Mouse (Mus musculus): ENCODE results near the gene Sh3bp5l. TPM values are rescaled to one million over a fixed set of nuclear protein-coding genes. Genes with fewer than 3 reads are reported as not detected.

Gene Sh3bp5l
- polyA plus RNA-seq, 1 experiment from 2014 or later: 13.2 TPM

- Histone ChIP-seq H3K4me3 (ENCODE audit: low read depth, low read length) (no peak overlapping the region), H3K9me3 (ENCODE audit: control insufficient read depth) (no peaks in the 10 kb centered on the region), H3K9ac (ENCODE audit: low read depth, low read length) (no peak overlapping the region), H3K27ac (ENCODE audit: low read depth, low read length) (no peak overlapping the region), H3K27me3 (replicated peaks; ENCODE audit: control insufficient read depth, insufficient read depth, low read length) (no peaks in the 10 kb centered on the region), H3K4me1 (replicated peaks; ENCODE audit: control insufficient read depth, insufficient read depth, low read length) (no peaks in the 10 kb centered on the region), H3K36me3 (ENCODE audit: control insufficient read depth, insufficient read depth) (peaks cover 44% of the 10 kb centered on the region), H3K4me2 (replicated peaks; ENCODE audit: low read depth) (no peak overlapping the region)
- no peak for ATAC-seq
- 76% methylated on average over 28 of the region's 28 CpGs for WGBS
- TF ChIP-seq CTCF (IDR thresholded peaks at IDR 0.05; ENCODE audit: low read depth): no peak
Observed at GRCm38 (mm10) chr11:58316768-58317390, 13.6 kb upstream of the Sh3bp5l start.

- Histone ChIP-seq H3K36me3 (ENCODE audit: control insufficient read depth, insufficient read depth) (peaks cover 24% of the 10 kb centered on the region), H3K4me3 (ENCODE audit: low read depth, low read length) (peak overlapping the region; percentile 84), H3K9ac (ENCODE audit: low read depth, low read length) (peak overlapping the region; percentile 64), H3K27ac (ENCODE audit: low read depth, low read length) (peak overlapping the region; percentile 93), H3K4me1 (replicated peaks; ENCODE audit: control insufficient read depth, insufficient read depth, low read length) (0 out of 2 replicates have a peak, but pooled peaks cover 3% of the 10 kb centered on the region), H3K27me3 (replicated peaks; ENCODE audit: control insufficient read depth, insufficient read depth, low read length) (no peaks in the 10 kb centered on the region), H3K9me3 (ENCODE audit: control insufficient read depth) (no peaks in the 10 kb centered on the region), H3K4me2 (replicated peaks; ENCODE audit: low read depth) (peak overlapping the region; percentile 89)
- WGBS: under 1% methylated on average over 63 of the region's 63 CpGs
- peak; percentile 99 for ATAC-seq
- peak; percentile 17; the same call in 1 of the 2 replicates for TF ChIP-seq CTCF (IDR thresholded peaks at IDR 0.05; ENCODE audit: low read depth)
Observed at GRCm38 (mm10) chr11:58322824-58323569, 7.5 kb upstream of the Sh3bp5l start.

- Histone ChIP-seq H3K36me3 (ENCODE audit: control insufficient read depth, insufficient read depth) (peaks cover 16% of the 10 kb centered on the region), H3K4me3 (ENCODE audit: low read depth, low read length) (peak overlapping the region; percentile 84), H3K4me2 (replicated peaks; ENCODE audit: low read depth) (peak overlapping the region; percentile 89), H3K4me1 (replicated peaks; ENCODE audit: control insufficient read depth, insufficient read depth, low read length) (0 out of 2 replicates have a peak, but pooled peaks cover 3% of the 10 kb centered on the region), H3K9ac (ENCODE audit: low read depth, low read length) (peak overlapping the region; percentile 64), H3K27ac (ENCODE audit: low read depth, low read length) (peak overlapping the region; percentile 93), H3K27me3 (replicated peaks; ENCODE audit: control insufficient read depth, insufficient read depth, low read length) (no peaks in the 10 kb centered on the region), H3K9me3 (ENCODE audit: control insufficient read depth) (no peaks in the 10 kb centered on the region)
- ATAC-seq: 0 out of 2 replicates have a peak, but pooled peaks have one; percentile 1
- WGBS: 9% methylated on average over 24 of the region's 24 CpGs
- 0 out of 2 replicates have a peak, but pooled peaks have one; percentile 8 for TF ChIP-seq CTCF (IDR thresholded peaks at IDR 0.05; ENCODE audit: low read depth)
Observed at GRCm38 (mm10) chr11:58323570-58324340, 6.8 kb upstream of the Sh3bp5l start.

GRCm38 (mm10) chr11:58324614-58325229 is 5.8 kb upstream of the Sh3bp5l start:
- Histone ChIP-seq H3K4me2 (replicated peaks; ENCODE audit: low read depth) (no peak overlapping the region), H3K9ac (ENCODE audit: low read depth, low read length) (no peak overlapping the region), H3K27ac (ENCODE audit: low read depth, low read length) (no peak overlapping the region), H3K36me3 (ENCODE audit: control insufficient read depth, insufficient read depth) (peaks cover 7% of the 10 kb centered on the region), H3K9me3 (ENCODE audit: control insufficient read depth) (no peaks in the 10 kb centered on the region), H3K27me3 (replicated peaks; ENCODE audit: control insufficient read depth, insufficient read depth, low read length) (no peaks in the 10 kb centered on the region), H3K4me1 (replicated peaks; ENCODE audit: control insufficient read depth, insufficient read depth, low read length) (peaks cover 8% of the 10 kb centered on the region; the same call in 1 of the 2 replicates), H3K4me3 (ENCODE audit: low read depth, low read length) (no peak overlapping the region)
- ATAC-seq: no peak
- TF ChIP-seq CTCF (IDR thresholded peaks at IDR 0.05; ENCODE audit: low read depth): no peak
- 73% methylated on average over 3 of the region's 3 CpGs for WGBS

- no peak overlapping the region for H3K4me3 ChIP-seq (ENCODE audit: low read depth, low read length)
- no peak overlapping the region for H3K9ac ChIP-seq (ENCODE audit: low read depth, low read length)
- peak; percentile 39 for TF ChIP-seq CTCF (IDR thresholded peaks at IDR 0.05; ENCODE audit: low read depth)
- no peak for ATAC-seq
- no peaks in the 10 kb centered on the region for H3K27me3 ChIP-seq (replicated peaks; ENCODE audit: control insufficient read depth, insufficient read depth, low read length)
- H3K36me3 ChIP-seq (ENCODE audit: control insufficient read depth, insufficient read depth): peaks cover 6% of the 10 kb centered on the region
- no peaks in the 10 kb centered on the region for H3K9me3 ChIP-seq (ENCODE audit: control insufficient read depth)
- no peak overlapping the region for H3K27ac ChIP-seq (ENCODE audit: low read depth, low read length)
- H3K4me2 ChIP-seq (replicated peaks; ENCODE audit: low read depth): no peak overlapping the region
- WGBS: 97% methylated on average over 3 of the region's 3 CpGs
- peaks cover 14% of the 10 kb centered on the region for H3K4me1 ChIP-seq (replicated peaks; ENCODE audit: control insufficient read depth, insufficient read depth, low read length)
Observed at GRCm38 (mm10) chr11:58326781-58327180, 3.7 kb upstream of the Sh3bp5l start.
